Comparison of ENCODE assay signal across 8 mouse cellular contexts in the genomic region with DNA sequence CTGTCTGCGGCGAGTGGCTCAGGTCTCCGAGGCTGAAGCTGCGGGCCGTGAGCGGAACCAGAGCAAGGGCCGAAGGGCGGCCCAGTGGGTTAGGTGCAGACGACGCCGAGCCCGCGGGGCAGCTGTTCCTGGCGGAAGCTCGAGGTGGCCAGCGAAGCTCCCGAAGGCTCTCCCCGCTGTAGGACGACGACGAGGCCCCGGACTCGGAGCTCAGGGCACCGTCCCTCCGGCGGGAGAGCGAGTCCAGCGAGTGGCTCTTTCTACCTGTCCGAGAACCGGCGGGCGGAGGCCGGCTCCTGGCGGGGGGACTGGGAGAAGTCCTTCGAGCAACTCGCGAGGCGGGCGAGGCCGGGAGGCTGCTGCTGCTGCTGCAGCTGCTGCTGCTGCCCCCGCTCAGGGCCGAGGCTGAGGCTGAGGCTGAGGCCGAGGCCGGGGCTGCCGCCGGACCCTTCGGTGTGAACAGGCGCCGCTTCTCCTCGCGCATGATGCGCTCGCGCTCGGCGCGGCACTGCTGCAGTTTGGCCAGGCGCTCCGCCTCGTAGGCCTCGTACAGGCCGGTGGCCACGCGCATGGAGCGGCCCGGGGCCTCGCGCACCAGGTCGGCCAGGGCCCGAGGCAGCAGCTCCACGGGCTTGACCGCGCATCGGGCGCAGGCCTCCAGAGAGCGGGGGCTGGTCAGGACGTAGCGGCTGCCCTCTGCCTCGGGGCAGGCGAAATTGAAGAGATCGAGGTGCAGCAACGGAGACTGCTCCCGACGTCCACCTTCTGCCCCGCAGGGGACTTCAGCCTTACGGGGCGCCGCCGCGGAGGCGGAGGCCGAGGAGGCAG. TPM values are rescaled to one million over a fixed set of nuclear protein-coding genes. Genes with fewer than 3 reads are reported as not detected.
DNase-seq lines count a peak whose midpoint lies in the region; ATAC-seq and TF ChIP-seq lines count a peak whose summit lies in the region.

No protein-coding gene starts in this region.

- WGBS in kidney, embryonic 16.5 days: 1% methylated on average over 84 of the region's 92 CpGs
- 4% methylated on average over 92 of the region's 92 CpGs for whole genome bisulfite sequencing in bone marrow, adult 2 months
- 26% methylated on average over 87 of the region's 92 CpGs for WGBS in hindbrain, embryonic 14.5 days

- no peak for TF ChIP-seq POLR2A in bone marrow, adult 2 months (IDR thresholded peaks at IDR 0.05; ENCODE audit: borderline replicate concordance, control insufficient read depth, low read depth, low read length)
- no peak for TF ChIP-seq POLR2A in embryonic fibroblast, embryonic 13.5 days (IDR thresholded peaks at IDR 0.05; ENCODE audit: low read depth, low read length)

- peaks cover 62% of the 10 kb centered on the region for H3K27me3 ChIP-seq in kidney, embryonic 16.5 days (ENCODE audit: insufficient read depth, low read length)
- 0 out of 2 replicates have a peak, but pooled peaks cover 4% of the 10 kb centered on the region for H3K27me3 ChIP-seq in hindbrain, embryonic 14.5 days (ENCODE audit: control insufficient read depth, insufficient read depth, low read length)

- H3K9me3 ChIP-seq in kidney, embryonic 16.5 days (ENCODE audit: low read length): no peaks in the 10 kb centered on the region
- peaks cover 26% of the 10 kb centered on the region for H3K9me3 ChIP-seq in hindbrain, embryonic 14.5 days (ENCODE audit: control insufficient read depth, low read length)

- no peak for DNase-seq in kidney, adult 9 months
- DNase-seq in hindbrain, embryonic 14.5 days (ENCODE audit: low spot score): no peak
- DNase-seq in lung, postnatal 25 days (ENCODE audit: low spot score): peak; percentile 13
- peak; percentile 4 to 34 for DNase-seq in thymus, postnatal 36 days
- DNase-seq in left cerebral cortex, postnatal 36 days (ENCODE audit: low spot score in 2 of 2): no peak

- peaks cover 30% of the 10 kb centered on the region for H3K4me1 ChIP-seq in kidney, embryonic 16.5 days (ENCODE audit: insufficient read depth, low read length)
- H3K4me1 ChIP-seq in bone marrow, adult 2 months (ENCODE audit: control insufficient read depth, insufficient read depth, low read length): no peaks in the 10 kb centered on the region
- no peaks in the 10 kb centered on the region for H3K4me1 ChIP-seq in embryonic fibroblast, embryonic 13.5 days (ENCODE audit: control insufficient read depth, insufficient read depth, low read length)
- peaks cover 27% of the 10 kb centered on the region for H3K4me1 ChIP-seq in hindbrain, embryonic 14.5 days (replicated peaks; ENCODE audit: control insufficient read depth, insufficient read depth, low read length)

- peak; percentile 22 for ATAC-seq in kidney, embryonic 16.5 days (ENCODE audit: low FRiP score, low TSS enrichment)
- ATAC-seq in hindbrain, embryonic 14.5 days (ENCODE audit: low FRiP score): 0 out of 2 replicates have a peak, but pooled peaks have one; percentile 5

- no peaks in the 10 kb centered on the region for H3K36me3 ChIP-seq in kidney, embryonic 16.5 days (ENCODE audit: insufficient read depth, low read length)
- H3K36me3 ChIP-seq in hindbrain, embryonic 14.5 days (replicated peaks; ENCODE audit: control insufficient read depth, insufficient read depth): peaks cover 51% of the 10 kb centered on the region

- peak overlapping the region; percentile 98 for H3K4me2 ChIP-seq in kidney, embryonic 16.5 days (replicated peaks; ENCODE audit: low read depth, low read length)
- H3K4me2 ChIP-seq in hindbrain, embryonic 14.5 days (replicated peaks): peak overlapping the region; percentile 72

- H3K9ac ChIP-seq in kidney, embryonic 16.5 days (replicated peaks; ENCODE audit: low read length): peak overlapping the region; percentile 63
- peak overlapping the region; percentile 92 for H3K9ac ChIP-seq in hindbrain, embryonic 14.5 days

- peak overlapping the region; percentile 60 for H3K4me3 ChIP-seq in kidney, embryonic 16.5 days (ENCODE audit: low read length)
- H3K4me3 ChIP-seq in bone marrow, adult 2 months (replicated peaks; ENCODE audit: control insufficient read depth, low read depth, low read length): no peak overlapping the region
- 0 out of 2 replicates have a peak overlapping the region, but pooled peaks have one; percentile 32 for H3K4me3 ChIP-seq in embryonic fibroblast, embryonic 13.5 days (ENCODE audit: insufficient read depth, low read length)
- peak overlapping the region; percentile 56 for H3K4me3 ChIP-seq in hindbrain, embryonic 14.5 days (replicated peaks; ENCODE audit: low read length)

- H3K27ac ChIP-seq in kidney, embryonic 16.5 days (ENCODE audit: low read length): no peak overlapping the region
- H3K27ac ChIP-seq in bone marrow, adult 2 months (ENCODE audit: control insufficient read depth, insufficient read depth, low read depth, low read length, poor library complexity): peak overlapping the region; percentile 19; the same call in 1 of the 2 replicates
- H3K27ac ChIP-seq in embryonic fibroblast, embryonic 13.5 days (ENCODE audit: insufficient read depth, low read length): no peak overlapping the region
- peak overlapping the region; percentile 96 for H3K27ac ChIP-seq in hindbrain, embryonic 14.5 days

- intact Hi-C loops in left cerebral cortex, postnatal 36 days (cut with DNase I): no loop called here

- TF ChIP-seq CTCF in bone marrow, adult 2 months (IDR thresholded peaks at IDR 0.05; ENCODE audit: control insufficient read depth, insufficient read depth, low read length): no peak
- no peak for TF ChIP-seq CTCF in embryonic fibroblast, embryonic 13.5 days (IDR thresholded peaks at IDR 0.05; ENCODE audit: borderline replicate concordance, insufficient read depth, low read length)

RNA-seq across cellular contexts. Expression of gene Ccdc177, which starts 1.7 kb away (rescaled TPM):
- polyA plus RNA-seq in kidney, embryonic 16.5 days (2015; fragmentation: Nextera tagmentation; extraction: Ambion mirVana): 0.11 and 0.12 TPM in 2 replicates
- not detected in 2 replicates for polyA plus RNA-seq in bone marrow, adult 2 months (2011; ENCODE audit: insufficient read depth, insufficient read length, low replicate concordance, missing spikeins)
- not detected in 2 replicates for polyA plus RNA-seq in embryonic fibroblast, embryonic 13.5 days (2011; ENCODE audit: insufficient read length, low read depth, missing spikeins)
- 4.6 and 5.2 TPM in 2 replicates for polyA plus RNA-seq in hindbrain, embryonic 14.5 days (2014; fragmentation: Nextera tagmentation; extraction: Ambion mirVana)
- 10 to 100 TPM; 14.5 to 15.7 TPM for total RNA-seq in left cerebral cortex, postnatal 36 days (2021)

RNA-seq across cellular contexts. Expression of gene Susd6, which starts 31.5 kb away (rescaled TPM):
- 17.1 and 19.5 TPM in 2 replicates for polyA plus RNA-seq in kidney, embryonic 16.5 days (2015; fragmentation: Nextera tagmentation; extraction: Ambion mirVana)
- 10.0 and 17.3 TPM in 2 replicates for polyA plus RNA-seq in bone marrow, adult 2 months (2011; ENCODE audit: insufficient read depth, insufficient read length, low replicate concordance, missing spikeins)
- 73.7 and 75.3 TPM in 2 replicates for polyA plus RNA-seq in embryonic fibroblast, embryonic 13.5 days (2011; ENCODE audit: insufficient read length, low read depth, missing spikeins)
- polyA plus RNA-seq in hindbrain, embryonic 14.5 days (2014; fragmentation: Nextera tagmentation; extraction: Ambion mirVana): 12.5 and 14.8 TPM in 2 replicates
- total RNA-seq in left cerebral cortex, postnatal 36 days (2021): 10 to 100 TPM; 31.6 to 40.0 TPM

Comparison
In these comparisons a context has a peak if more than half of its experiments do, and no peak if none do; other contexts are left out.
1. H3K27ac ChIP-seq: peak in bone marrow, adult 2 months (single experiment) and hindbrain, embryonic 14.5 days (single experiment); none in kidney, embryonic 16.5 days (single experiment) and embryonic fibroblast, embryonic 13.5 days (single experiment).
2. DNase-seq: peak in lung, postnatal 25 days (single experiment) and thymus, postnatal 36 days (2 of 2); none in kidney, adult 9 months (single experiment), hindbrain, embryonic 14.5 days (single experiment) and left cerebral cortex, postnatal 36 days (0 of 2).